Mouse (Mus musculus) kidney, adult 2 months (tissue): ENCODE measurements around the gene 4930415O20Rik.

Experiments used
- CTCF ChIP-seq: fragments of 200-500 bp; conservative IDR thresholded peaks from 2 replicates; pipeline ENCODE4 v1.5.1; 2011; ENCODE audit warnings: low read depth, mild to moderate bottlenecking, control low read depth, low read length, moderate library complexity, mixed read lengths; ENCODE audit not compliant: insufficient read depth, insufficient read length
- POLR2A ChIP-seq: fragments of 200-500 bp; IDR thresholded peaks from one replicate; pipeline ENCODE4 v1.6.1; 2011; ENCODE audit warnings: low read depth, low read length, control low read depth

DNA sequence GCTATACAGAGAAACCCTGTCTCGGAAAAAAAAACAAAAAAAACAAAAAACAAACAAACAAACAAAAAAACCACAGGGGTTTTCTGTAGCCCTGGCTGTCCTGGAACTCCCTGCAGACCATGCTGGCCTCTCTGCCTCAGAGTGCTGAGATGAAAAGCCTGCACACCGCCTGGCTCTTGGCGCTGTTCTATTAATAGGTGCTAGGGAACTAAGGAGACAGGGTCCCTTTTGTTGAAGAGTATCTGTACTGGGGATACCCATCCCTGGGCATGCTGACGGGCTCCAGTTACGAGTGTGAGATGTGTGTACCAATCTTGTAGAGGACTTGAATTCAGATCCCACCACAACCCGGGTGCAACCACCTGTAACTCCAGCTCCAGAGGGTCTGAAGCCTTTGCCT lies 44.9 kb downstream of the 4930415O20Rik start:
- TF ChIP-seq CTCF: no peak
- TF ChIP-seq POLR2A: no peak
